Comparison of ENCODE assay signal across 8 mouse cellular contexts in the genomic region with DNA sequence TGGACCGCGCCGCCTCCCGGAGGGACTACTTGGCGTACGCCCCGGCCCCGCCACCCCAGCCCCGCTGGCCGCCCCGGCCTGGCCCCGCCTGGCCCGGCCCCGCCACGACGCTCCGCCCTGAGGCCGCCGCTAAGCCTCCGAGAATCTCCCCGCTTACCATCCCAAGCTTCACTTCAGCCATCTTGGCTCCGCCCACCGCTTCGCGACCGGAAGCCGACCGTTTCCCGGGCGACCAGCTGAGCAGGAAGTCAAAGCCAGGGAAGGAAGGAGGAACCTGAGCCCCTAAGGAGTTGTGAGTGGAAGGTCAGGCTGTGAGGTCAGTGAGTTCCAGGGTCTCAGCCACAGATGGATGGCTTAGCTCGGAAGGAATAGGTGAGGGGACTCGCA. TPM values are rescaled to one million over a fixed set of nuclear protein-coding genes. Genes with fewer than 3 reads are reported as not detected.
DNase-seq lines count a peak whose midpoint lies in the region; ATAC-seq and TF ChIP-seq lines count a peak whose summit lies in the region.

A gene (minus strand): TSS at position 256 of the 387 bp plus-strand sequence.

- no peaks in the 10 kb centered on the region for H3K4me1 ChIP-seq in brown adipose tissue, adult 24 weeks (ENCODE audit: control insufficient read depth, insufficient read depth, insufficient read length, low read length)
- H3K4me1 ChIP-seq in heart, embryonic 15.5 days (replicated peaks): 0 out of 2 replicates have a peak, but pooled peaks cover 6% of the 10 kb centered on the region
- peaks cover 0 to 4% of the 10 kb centered on the region in 2 experiments; a peak in 1 of 4 replicates for H3K4me1 ChIP-seq in liver, embryonic 14.5 days (replicated peaks; ENCODE audit: control insufficient read depth in 2 of 2, insufficient read depth in 2 of 2, low read length in 1 of 2)
- 0 out of 2 replicates have a peak, but pooled peaks cover 7% of the 10 kb centered on the region for H3K4me1 ChIP-seq in neural tube, embryonic 11.5 days (ENCODE audit: control insufficient read depth, insufficient read depth, low read length)
- H3K4me1 ChIP-seq in stomach, postnatal 0 days (replicated peaks; ENCODE audit: control insufficient read depth, insufficient read depth): no peaks in the 10 kb centered on the region

- WGBS in heart, embryonic 15.5 days: 0% methylated on average over 27 of the region's 32 CpGs
- WGBS in liver, embryonic 14.5 days (ENCODE audit: insufficient replicate concordance): under 1% methylated on average over 32 of the region's 32 CpGs
- WGBS in neural tube, embryonic 11.5 days: 1% methylated on average over 32 of the region's 32 CpGs
- WGBS in stomach, postnatal 0 days: under 1% methylated on average over 30 of the region's 32 CpGs

- peak within 1 kb of the TSS; percentile 75 for H3K27ac ChIP-seq in brown adipose tissue, adult 24 weeks (replicated peaks; ENCODE audit: low read depth, low read length)
- H3K27ac ChIP-seq in heart, embryonic 15.5 days: peak within 1 kb of the TSS; percentile 83
- peak within 1 kb of the TSS; percentile 53; the same call in 1 of the 2 replicates for H3K27ac ChIP-seq in liver, embryonic 14.5 days
- peak within 1 kb of the TSS; percentile 72 for H3K27ac ChIP-seq in neural tube, embryonic 11.5 days (ENCODE audit: low read depth, low read length)
- H3K27ac ChIP-seq in stomach, postnatal 0 days (replicated peaks): peak within 1 kb of the TSS; percentile 89

- no peaks in the 10 kb centered on the region for H3K27me3 ChIP-seq in heart, embryonic 15.5 days
- no peaks in the 10 kb centered on the region for H3K27me3 ChIP-seq in liver, embryonic 14.5 days (ENCODE audit: control insufficient read depth, insufficient read depth, low read length)
- no peaks in the 10 kb centered on the region for H3K27me3 ChIP-seq in neural tube, embryonic 11.5 days (ENCODE audit: control insufficient read depth, insufficient read depth, low read length)
- H3K27me3 ChIP-seq in stomach, postnatal 0 days (ENCODE audit: control insufficient read depth, insufficient read depth, low read length): no peaks in the 10 kb centered on the region

- TF ChIP-seq CTCF in liver, embryonic 14.5 days (IDR thresholded peaks at IDR 0.05; ENCODE audit: low read depth): no peak
- TF ChIP-seq CTCF in stomach, postnatal 0 days (IDR thresholded peaks at IDR 0.05; ENCODE audit: low read depth): no peak

- H3K9me3 ChIP-seq in heart, embryonic 15.5 days (replicated peaks): no peaks in the 10 kb centered on the region
- no peaks in the 10 kb centered on the region for H3K9me3 ChIP-seq in liver, embryonic 14.5 days (ENCODE audit: control insufficient read depth, low read length)
- H3K9me3 ChIP-seq in neural tube, embryonic 11.5 days (ENCODE audit: control insufficient read depth, low read length): no peaks in the 10 kb centered on the region
- H3K9me3 ChIP-seq in stomach, postnatal 0 days (ENCODE audit: control insufficient read depth, low read length): no peaks in the 10 kb centered on the region

- peak; percentile 95 for ATAC-seq in heart, embryonic 15.5 days (replicated peaks; ENCODE audit: insufficient number of reproducible peaks, insufficient read depth, low FRiP score, low read depth)
- ATAC-seq in liver, embryonic 14.5 days (ENCODE audit: insufficient read depth): peak; percentile 100
- ATAC-seq in neural tube, embryonic 11.5 days (ENCODE audit: insufficient read depth, low FRiP score, low TSS enrichment): peak; percentile 81
- ATAC-seq in stomach, postnatal 0 days (ENCODE audit: low FRiP score, low TSS enrichment): peak; percentile 96

- H3K36me3 ChIP-seq in heart, embryonic 15.5 days: no peaks in the 10 kb centered on the region
- H3K36me3 ChIP-seq in liver, embryonic 14.5 days (replicated peaks; ENCODE audit: control insufficient read depth, insufficient read depth, low read depth): no peaks in the 10 kb centered on the region
- H3K36me3 ChIP-seq in neural tube, embryonic 11.5 days (ENCODE audit: control insufficient read depth, insufficient read depth, low read length): no peaks in the 10 kb centered on the region
- H3K36me3 ChIP-seq in stomach, postnatal 0 days (ENCODE audit: control insufficient read depth, insufficient read depth, low read length): no peaks in the 10 kb centered on the region

- H3K9ac ChIP-seq in heart, embryonic 15.5 days: peak within 1 kb of the TSS; percentile 67
- H3K9ac ChIP-seq in liver, embryonic 14.5 days (replicated peaks): peak within 1 kb of the TSS; percentile 82
- H3K9ac ChIP-seq in neural tube, embryonic 11.5 days (ENCODE audit: low read length): peak within 1 kb of the TSS; percentile 80
- peak within 1 kb of the TSS; percentile 79 for H3K9ac ChIP-seq in stomach, postnatal 0 days (ENCODE audit: low read length)

- TF ChIP-seq EP300 in liver, embryonic 14.5 days (IDR thresholded peaks at IDR 0.05; ENCODE audit: low read depth): no peak
- no peak for TF ChIP-seq EP300 in stomach, postnatal 0 days (optimal IDR thresholded peaks at IDR 0.05)

- DNase-seq in CD4-positive, CD25-positive, alpha-beta regulatory T cell, adult 2 months (ENCODE audit: low read depth, low spot score): peak; percentile 90
- DNase-seq in fibroblast of lung, adult 2 months (ENCODE audit: low read depth): peak; percentile 80
- DNase-seq in kidney, postnatal 25 days: peak; percentile 97
- peak; percentile 85 to 86 (median 85) for DNase-seq in liver, embryonic 14.5 days (ENCODE audit: low read depth in 3 of 3, low spot score in 3 of 3)
- peak; percentile 89 for DNase-seq in neural tube, embryonic 11.5 days (ENCODE audit: low spot score)
- peak; percentile 95 for DNase-seq in stomach, postnatal 0 days (ENCODE audit: low spot score)

- H3K4me2 ChIP-seq in heart, embryonic 15.5 days: peak within 1 kb of the TSS; percentile 80
- H3K4me2 ChIP-seq in liver, embryonic 14.5 days (ENCODE audit: low read depth): peak within 1 kb of the TSS; percentile 80
- H3K4me2 ChIP-seq in neural tube, embryonic 11.5 days (ENCODE audit: low read depth): peak within 1 kb of the TSS; percentile 64
- H3K4me2 ChIP-seq in stomach, postnatal 0 days (replicated peaks; ENCODE audit: low read depth): peak within 1 kb of the TSS; percentile 67

- peak within 1 kb of the TSS; percentile 64 for H3K4me3 ChIP-seq in brown adipose tissue, adult 24 weeks (ENCODE audit: insufficient read depth, low read depth, low read length)
- peak within 1 kb of the TSS; percentile 73 for H3K4me3 ChIP-seq in heart, embryonic 15.5 days
- peak within 1 kb of the TSS; percentile 79 to 91 for H3K4me3 ChIP-seq in liver, embryonic 14.5 days (ENCODE audit: insufficient read depth in 1 of 2, low read depth in 2 of 2, low read length in 2 of 2)
- H3K4me3 ChIP-seq in neural tube, embryonic 11.5 days (ENCODE audit: low read depth, low read length): peak within 1 kb of the TSS; percentile 75
- H3K4me3 ChIP-seq in stomach, postnatal 0 days (ENCODE audit: low read depth, low read length): peak within 1 kb of the TSS; percentile 70

RNA-seq across cellular contexts. Expression of the gene that starts here (rescaled TPM):
- 2.2 and 2.9 TPM in 2 replicates for polyA plus RNA-seq in brown adipose tissue, adult 24 weeks (2012; ENCODE audit: insufficient read depth, insufficient read length, missing spikeins)
- polyA plus RNA-seq in heart, embryonic 15.5 days (2015; fragmentation: Nextera tagmentation; extraction: Ambion mirVana): 7.6 and 8.1 TPM in 2 replicates
- 0.70 and 1.1 TPM in 2 replicates for polyA plus RNA-seq in liver, embryonic 14.5 days (2012; rRNA removed)
- 1.6 and 2.5 TPM in 2 replicates for polyA plus RNA-seq in liver, embryonic 14.5 days (2014; fragmentation: Nextera tagmentation; extraction: Ambion mirVana)
- polyA plus RNA-seq in neural tube, embryonic 11.5 days (2014; fragmentation: Nextera tagmentation; extraction: Ambion mirVana): 18.5 and 22.1 TPM in 2 replicates
- 6.2 and 6.7 TPM in 2 replicates for polyA plus RNA-seq in stomach, postnatal 0 days (2015; fragmentation: Nextera tagmentation; extraction: Ambion mirVana)

Comparison
In these comparisons a context has a peak if more than half of its experiments do, and no peak if none do; other contexts are left out.
1. Peak in every context shown above with its lines: DNase-seq, ATAC-seq, H3K4me3 ChIP-seq and H3K27ac ChIP-seq.